Mouse (Mus musculus): ENCODE results near the gene Map4k3. TPM values are rescaled to one million over a fixed set of nuclear protein-coding genes. Genes with fewer than 3 reads are reported as not detected.
A peak's percentile ranks its signal among the peaks of the same experiment; 100 is the strongest.

The Map4k3 gene
- total and polyA plus RNA-seq, 3 experiments = 12.8 to 24.7 (median 24.4) TPM

DNA sequence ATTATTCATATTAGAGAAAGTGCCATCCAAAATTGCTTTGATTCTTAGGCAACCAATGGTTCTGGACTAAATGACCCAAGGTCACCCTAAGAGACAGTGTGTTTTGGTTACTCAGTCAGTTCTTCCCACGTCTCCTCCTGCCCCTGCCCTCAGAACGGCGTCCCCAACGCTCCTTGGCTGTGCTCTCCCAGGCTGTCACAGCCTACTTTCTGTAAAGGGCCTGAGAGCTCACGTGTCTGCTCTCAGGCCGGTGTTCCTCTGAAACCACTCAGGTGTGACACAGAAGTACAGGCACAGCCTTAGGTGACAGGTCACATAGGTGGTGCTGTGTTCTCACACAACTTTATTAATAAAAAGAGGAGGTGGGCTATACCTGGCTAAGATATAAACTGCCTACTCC is 148.4 kb downstream of the Map4k3 start:
- no peaks in the 10 kb centered on the region for H3K36me3 ChIP-seq (ENCODE audit: control insufficient read depth, insufficient read depth, low read length)

DNA sequence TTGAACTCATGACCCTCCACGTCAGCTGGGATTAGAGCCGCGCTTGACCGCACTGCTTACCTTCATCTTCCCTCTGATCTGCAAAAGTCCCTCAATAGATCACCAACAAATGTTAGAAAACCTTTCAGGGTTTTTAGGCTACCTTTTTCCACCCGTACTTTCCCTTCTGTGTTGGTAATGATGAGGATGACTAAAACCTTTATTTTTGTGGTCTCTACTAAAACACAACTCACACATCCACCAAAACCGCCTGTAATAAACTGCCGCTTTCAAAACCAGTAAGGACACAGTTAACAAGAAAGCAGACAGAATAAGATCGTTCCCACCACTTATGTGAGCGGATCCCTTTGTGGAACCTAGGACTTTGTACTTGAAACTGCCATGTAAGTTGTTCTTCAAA is 149.2 kb downstream of the Map4k3 start:
- DNase-seq = no peak
- H3K27ac ChIP-seq = no peak overlapping the region
- no peaks in the 10 kb centered on the region for H3K4me1 ChIP-seq (ENCODE audit: control insufficient read depth, insufficient read depth, low read length)
- no peaks in the 10 kb centered on the region for H3K27me3 ChIP-seq (ENCODE audit: control insufficient read depth, insufficient read depth, low read length)
- intact Hi-C loops (cut with DNase I) = no loop called here
- H3K4me3 ChIP-seq = no peak overlapping the region
- H3K36me3 ChIP-seq (ENCODE audit: control insufficient read depth, insufficient read depth, low read length) = no peaks in the 10 kb centered on the region
- 93% methylated on average over 9 of the region's 9 CpGs for whole genome bisulfite sequencing
- no peak for TF ChIP-seq CTCF (IDR thresholded peaks at IDR 0.05)
- TF ChIP-seq EP300 (IDR thresholded peaks at IDR 0.05; ENCODE audit: insufficient read depth, low read depth, low read length) = no peak
- TF ChIP-seq POLR2A (IDR thresholded peaks at IDR 0.05; ENCODE audit: insufficient read depth, low read depth, low read length) = no peak
- no peaks in the 10 kb centered on the region for H3K79me2 ChIP-seq (replicated peaks; ENCODE audit: control insufficient read depth, insufficient read depth, low read length)
- H3K9ac ChIP-seq (ENCODE audit: low read depth, low read length) = no peak overlapping the region

More for the DNA sequence above, 148.4 kb downstream of the Map4k3 start:
- Histone ChIP-seq H3K4me1 (ENCODE audit: control insufficient read depth, insufficient read depth, low read length) (no peaks in the 10 kb centered on the region), H3K4me3 (no peak overlapping the region), H3K27ac (no peak overlapping the region), H3K79me2 (replicated peaks; ENCODE audit: control insufficient read depth, insufficient read depth, low read length) (no peaks in the 10 kb centered on the region), H3K9ac (ENCODE audit: low read depth, low read length) (no peak overlapping the region), H3K27me3 (ENCODE audit: control insufficient read depth, insufficient read depth, low read length) (no peaks in the 10 kb centered on the region)
- DNase-seq = no peak
- 86% methylated on average over 6 of the region's 6 CpGs for WGBS
- no peak for TF ChIP-seq EP300 (IDR thresholded peaks at IDR 0.05; ENCODE audit: insufficient read depth, low read depth, low read length)
- intact Hi-C loops (cut with DNase I) = no loop called here

DNA sequence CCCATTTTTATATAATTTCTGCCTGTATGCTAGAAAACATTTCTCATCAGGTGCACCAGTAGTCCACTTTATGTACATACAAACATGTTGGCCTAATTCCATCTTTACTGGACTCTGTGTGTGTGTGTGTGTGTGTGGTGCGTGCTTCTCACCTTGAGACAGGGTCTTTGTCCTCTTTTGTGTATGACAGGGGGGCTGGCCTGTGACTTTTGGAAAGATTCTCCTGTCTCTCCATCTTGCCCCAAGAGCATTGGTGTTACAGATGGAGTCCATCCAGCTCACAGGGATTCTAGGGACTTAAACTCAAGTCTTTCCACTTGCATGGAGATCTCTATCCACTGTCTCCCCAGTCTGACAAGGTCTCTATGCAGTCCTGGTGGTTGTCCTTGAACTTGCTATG is 150.2 kb downstream of the Map4k3 start:
- DNase-seq = no peak
- Histone ChIP-seq H3K36me3 (ENCODE audit: control insufficient read depth, insufficient read depth, low read length) (no peaks in the 10 kb centered on the region), H3K4me1 (ENCODE audit: control insufficient read depth, insufficient read depth, low read length) (no peaks in the 10 kb centered on the region), H3K9ac (ENCODE audit: low read depth, low read length) (no peak overlapping the region), H3K27me3 (ENCODE audit: control insufficient read depth, insufficient read depth, low read length) (no peaks in the 10 kb centered on the region), H3K4me3 (no peak overlapping the region), H3K79me2 (replicated peaks; ENCODE audit: control insufficient read depth, insufficient read depth, low read length) (no peaks in the 10 kb centered on the region), H3K27ac (no peak overlapping the region)
- intact Hi-C loops (cut with DNase I) = no loop called here
- WGBS = 89% methylated on average over 1 of the region's 1 CpGs
- TF ChIP-seq POLR2A (IDR thresholded peaks at IDR 0.05; ENCODE audit: insufficient read depth, low read depth, low read length) (no peak), CTCF (IDR thresholded peaks at IDR 0.05) (no peak), EP300 (IDR thresholded peaks at IDR 0.05; ENCODE audit: insufficient read depth, low read depth, low read length) (no peak)

- Histone ChIP-seq H3K4me1 (ENCODE audit: control insufficient read depth, insufficient read depth, low read length) (no peaks in the 10 kb centered on the region), H3K9ac (ENCODE audit: low read depth, low read length) (no peak within 1 kb of the TSS), H3K27me3 (ENCODE audit: control insufficient read depth, insufficient read depth, low read length) (no peaks in the 10 kb centered on the region), H3K4me3 (no peak within 1 kb of the TSS), H3K27ac (no peak within 1 kb of the TSS), H3K36me3 (ENCODE audit: control insufficient read depth, insufficient read depth, low read length) (no peaks in the 10 kb centered on the region), H3K79me2 (replicated peaks; ENCODE audit: control insufficient read depth, insufficient read depth, low read length) (no peaks in the 10 kb centered on the region)
- 70% methylated on average over 15 of the region's 15 CpGs for WGBS
- TF ChIP-seq CTCF (IDR thresholded peaks at IDR 0.05) (no peak), EP300 (IDR thresholded peaks at IDR 0.05; ENCODE audit: insufficient read depth, low read depth, low read length) (no peak), POLR2A (IDR thresholded peaks at IDR 0.05; ENCODE audit: insufficient read depth, low read depth, low read length) (no peak)
- no peak for DNase-seq
- intact Hi-C loops (cut with DNase I) = no loop called here
Observed at GRCm38 (mm10) chr17:80577639-80578038, 150.6 kb downstream of the Map4k3 start, which contains the start of gene Cdkl4. Gene Cdkl4, minus strand, starts transcription at chr17:80577813.

- intact Hi-C loops (cut with DNase I) = no loop called here
- H3K79me2 ChIP-seq (replicated peaks; ENCODE audit: control insufficient read depth, insufficient read depth, low read length) = no peaks in the 10 kb centered on the region
- 3% methylated on average over 30 of the region's 30 CpGs for WGBS
- TF ChIP-seq POLR2A (IDR thresholded peaks at IDR 0.05; ENCODE audit: insufficient read depth, low read depth, low read length) (no peak), CTCF (IDR thresholded peaks at IDR 0.05) (no peak), EP300 (IDR thresholded peaks at IDR 0.05; ENCODE audit: insufficient read depth, low read depth, low read length) (no peak)
- DNase-seq = peak in 1 of 2 experiments; percentile 47
- H3K4me3 ChIP-seq = no peak overlapping the region
- H3K4me1 ChIP-seq (ENCODE audit: control insufficient read depth, insufficient read depth, low read length) = no peaks in the 10 kb centered on the region
- H3K27me3 ChIP-seq (ENCODE audit: control insufficient read depth, insufficient read depth, low read length) = no peaks in the 10 kb centered on the region
- no peak overlapping the region for H3K9ac ChIP-seq (ENCODE audit: low read depth, low read length)
- no peak overlapping the region for H3K27ac ChIP-seq
- H3K36me3 ChIP-seq (ENCODE audit: control insufficient read depth, insufficient read depth, low read length) = no peaks in the 10 kb centered on the region
Observed at GRCm38 (mm10) chr17:80577214-80577613, 151.1 kb downstream of the Map4k3 start.

GRCm38 (mm10) chr17:80575008-80575407 is 153.3 kb downstream of the Map4k3 start:
- no peaks in the 10 kb centered on the region for H3K79me2 ChIP-seq (replicated peaks; ENCODE audit: control insufficient read depth, insufficient read depth, low read length)
- H3K36me3 ChIP-seq (ENCODE audit: control insufficient read depth, insufficient read depth, low read length) = no peaks in the 10 kb centered on the region
- WGBS = 29% methylated on average over 7 of the region's 7 CpGs
- H3K9ac ChIP-seq (ENCODE audit: low read depth, low read length) = no peak overlapping the region
- H3K27me3 ChIP-seq (ENCODE audit: control insufficient read depth, insufficient read depth, low read length) = no peaks in the 10 kb centered on the region
- H3K27ac ChIP-seq = no peak overlapping the region
- TF ChIP-seq POLR2A (IDR thresholded peaks at IDR 0.05; ENCODE audit: insufficient read depth, low read depth, low read length) (no peak), CTCF (IDR thresholded peaks at IDR 0.05) (no peak), EP300 (IDR thresholded peaks at IDR 0.05; ENCODE audit: insufficient read depth, low read depth, low read length) (no peak)
- DNase-seq = no peak
- intact Hi-C loops (cut with DNase I) = no loop called here
- H3K4me3 ChIP-seq = no peak overlapping the region
- H3K4me1 ChIP-seq (ENCODE audit: control insufficient read depth, insufficient read depth, low read length) = no peaks in the 10 kb centered on the region

Measured in heart, adult 2 months (tissue).